Mouse (Mus musculus) lung, postnatal 0 days (tissue): Measurements from ENCODE around the gene Rab36.

Experiments used
- CTCF ChIP-seq: IDR thresholded peaks from 2 replicates; pipeline ENCODE4 v1.5.1; 2016; ENCODE audit warnings: antibody characterized with exemption, mild to moderate bottlenecking
- EP300 ChIP-seq: IDR thresholded peaks from 2 replicates; pipeline ENCODE4 v1.6.1; 2016; ENCODE audit warnings: antibody characterized with exemption, mild to moderate bottlenecking, control low read depth

- no peak for TF ChIP-seq CTCF
- TF ChIP-seq EP300 = no peak
Measured at GRCm38 (mm10) chr10:75061341-75062188, 24.7 kb downstream of the Rab36 start.
